Mouse (Mus musculus) testis, adult 2 months (tissue): ENCODE measurements at regions not wholly inside any gene's neighbourhood (a gene's known extent, or its start where the extent isn't known, plus 50 kb on each side); places are given as distances from the start of the nearest gene placed in this dataset.
"Not testable (repeated sequence)": the region's sequence is repeated elsewhere in the genome, so short reads cannot be mapped to it uniquely, and the experiment has no call there.

Experiments used
- CTCF ChIP-seq: fragments of 200-500 bp; IDR thresholded peaks from 2 replicates; pipeline ENCODE4 v1.5.1; 2012; ENCODE audit warnings: low read depth, mild to moderate bottlenecking, inconsistent platforms, low read length, moderate library complexity; ENCODE audit not compliant: control insufficient read depth, insufficient read depth, insufficient replicate concordance
- POLR2A ChIP-seq: fragments of 200-500 bp; IDR thresholded peaks from 2 replicates; pipeline ENCODE4 v1.6.1; 2012; ENCODE audit warnings: low read depth, mild to moderate bottlenecking, inconsistent platforms, low read length, moderate library complexity; ENCODE audit not compliant: control insufficient read depth

GRCm38 (mm10) chr10:15262282-15262681, 544.3 kb upstream of the Gje1 start:
- TF ChIP-seq CTCF, POLR2A: not testable (repeated sequence)
